Mouse (Mus musculus) skeletal muscle tissue, adult 2 months (tissue): ENCODE measurements at regions not wholly inside any gene's neighbourhood (a gene's known extent, or its start where the extent isn't known, plus 50 kb on each side); places are given as distances from the start of the nearest gene placed in this dataset.

Experiments used
- DNase-seq: peaks from one replicate; pipeline ENCODE4 v3.0.0-alpha.2; 2012; ENCODE audit warnings: low read depth, low spot score

DNA sequence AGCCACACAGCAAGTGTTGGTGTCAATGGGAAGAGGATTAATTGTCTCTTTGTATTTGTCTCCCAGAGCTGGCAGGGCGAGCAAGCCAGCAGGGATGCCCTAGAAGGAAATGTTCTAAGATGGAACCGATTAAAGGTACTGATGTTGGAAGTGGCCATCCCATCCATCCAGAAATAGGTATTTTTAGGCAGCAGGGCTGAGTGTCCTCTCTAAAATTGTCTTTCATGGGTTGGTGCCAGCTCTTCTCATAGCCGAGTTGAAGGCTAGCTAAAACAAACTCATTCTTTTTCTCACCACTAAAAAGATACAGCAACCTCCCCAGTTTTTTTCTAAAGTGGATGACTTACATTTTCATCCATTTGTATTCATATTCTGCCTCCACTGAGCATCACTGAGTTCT lies 120.2 kb upstream of the Xylt1 start:
- no peak for DNase-seq

DNA sequence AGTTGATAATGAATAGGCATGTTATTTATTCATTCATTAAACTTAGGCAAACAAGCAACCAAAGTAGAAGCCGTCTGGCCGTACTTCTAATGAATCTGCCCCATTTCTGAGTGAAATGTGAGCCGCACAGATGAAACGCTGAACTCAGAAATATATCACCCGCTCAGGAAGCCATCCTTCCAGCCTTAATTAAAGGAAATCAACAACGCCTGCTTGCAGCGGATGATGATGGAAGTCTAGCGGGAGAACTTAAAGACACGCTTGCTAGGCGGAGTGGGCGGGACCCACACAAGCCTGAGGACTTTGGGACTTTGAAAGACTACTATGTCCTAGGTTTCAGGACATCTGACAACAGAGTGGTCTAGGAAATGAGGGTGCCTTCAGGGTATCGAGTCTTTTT lies 117.7 kb upstream of the Xylt1 start:
- no peak for DNase-seq

DNA sequence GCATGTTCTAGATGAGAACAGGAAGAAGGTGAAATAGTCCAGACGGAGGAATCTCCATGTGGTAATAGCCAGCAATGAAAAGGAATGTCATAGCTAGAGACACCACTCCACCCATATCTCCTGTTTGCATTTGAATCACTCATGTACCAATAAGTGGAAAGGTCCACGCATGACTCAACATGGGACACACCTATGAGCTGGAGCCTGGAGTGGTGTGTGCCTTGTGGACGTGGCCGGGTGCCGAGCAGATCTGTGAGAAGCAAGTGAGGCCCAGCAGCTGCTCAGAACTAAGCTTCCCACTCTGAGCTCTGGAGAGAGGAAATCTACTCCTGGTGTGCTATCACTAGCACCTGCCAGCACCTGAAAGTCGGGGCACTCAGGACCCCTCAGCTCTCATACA lies 116.4 kb upstream of the Xylt1 start:
- DNase-seq: no peak

DNA sequence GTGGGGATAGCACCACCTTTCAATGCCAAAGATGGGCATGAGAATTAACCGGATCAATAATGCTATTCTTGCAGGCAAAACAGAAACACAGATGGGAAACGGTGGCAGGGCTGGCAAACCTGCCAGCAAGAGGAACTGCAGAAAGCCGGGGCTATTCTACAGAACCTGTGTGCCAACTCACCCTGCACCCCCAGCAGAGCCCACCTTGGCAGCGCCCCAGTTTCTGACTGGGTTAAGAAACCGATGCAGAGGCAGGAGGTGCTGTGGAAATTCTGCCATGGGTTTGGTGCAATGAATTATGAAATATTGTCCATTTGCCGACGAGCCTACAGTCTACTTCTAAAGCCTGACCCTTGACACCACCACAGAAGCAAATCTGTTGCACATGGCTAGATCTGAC lies 112.7 kb upstream of the Xylt1 start:
- DNase-seq: no peak

DNA sequence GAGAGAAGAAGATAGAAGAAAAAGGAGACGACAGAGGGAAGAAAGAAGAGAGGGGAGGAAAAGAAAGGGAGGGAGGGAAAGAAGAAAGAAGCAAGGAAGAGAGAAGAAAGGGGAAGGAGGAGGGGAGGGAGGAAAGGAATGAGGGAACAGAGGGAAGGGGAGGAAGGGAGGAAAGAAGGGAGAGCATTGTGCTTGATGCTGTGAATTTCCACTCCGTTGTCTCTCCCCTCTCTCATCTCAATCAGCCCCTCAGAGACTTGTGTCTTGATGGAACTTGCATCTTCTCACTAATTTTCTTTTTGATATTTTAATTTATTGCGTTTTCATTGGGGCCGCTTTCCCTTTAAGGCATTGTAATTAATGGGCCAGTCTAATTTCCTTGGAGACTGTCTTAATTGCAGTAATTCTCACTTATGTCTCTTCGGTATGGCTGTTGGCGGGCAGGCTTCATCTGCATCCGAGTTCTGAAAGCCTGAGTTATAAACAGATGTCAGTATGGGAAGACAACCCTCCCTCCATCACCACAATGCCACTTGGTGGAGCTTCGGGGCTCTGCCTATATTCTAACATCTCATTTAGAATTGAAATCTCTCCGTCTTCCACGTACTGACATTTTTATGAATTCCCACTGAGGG lies 111.4 kb upstream of the Xylt1 start:
- DNase-seq: no peak

GRCm38 (mm10) chr7:117278388-117278961 lies 102.3 kb upstream of the Xylt1 start:
- DNase-seq: no peak

DNA sequence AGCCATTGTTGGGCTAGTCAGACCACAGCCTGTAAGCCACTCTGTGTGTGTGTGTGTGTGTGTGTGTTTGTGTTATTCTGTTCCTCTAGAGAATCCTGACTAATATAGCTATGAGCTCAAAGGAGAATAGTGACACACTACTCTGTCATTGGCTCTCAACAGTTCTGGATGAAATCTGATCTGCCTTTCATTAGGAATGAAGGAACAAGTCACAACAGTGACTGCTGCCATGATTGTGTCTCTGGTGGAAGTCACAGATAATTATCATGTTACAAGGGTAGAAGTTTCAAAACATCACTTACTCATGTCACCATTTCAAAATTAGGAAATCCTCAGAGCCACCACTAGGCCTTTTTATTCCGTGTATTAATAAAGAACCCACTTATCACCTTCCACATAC lies 98.6 kb upstream of the Xylt1 start:
- DNase-seq: no peak

DNA sequence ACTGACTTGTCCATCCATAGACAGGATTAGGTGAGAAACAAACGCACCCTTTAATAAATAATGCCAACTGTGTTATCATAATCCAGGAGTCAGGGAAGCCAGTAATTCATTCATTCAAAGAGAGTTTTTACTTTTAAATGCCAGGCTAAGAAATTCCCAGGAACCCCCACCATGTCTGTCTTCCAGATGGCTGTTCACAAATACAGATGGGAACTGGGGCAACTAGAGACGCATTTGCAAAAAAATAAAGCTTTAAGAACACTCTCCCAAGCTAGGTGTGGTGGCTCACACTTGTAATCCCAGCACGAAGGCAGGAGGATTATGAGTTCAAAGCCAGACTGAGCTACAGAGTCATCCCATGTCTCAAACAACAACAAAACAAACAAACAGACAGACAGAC lies 95.6 kb upstream of the Xylt1 start:
- DNase-seq: no peak

GRCm38 (mm10) chr7:117285985-117286384 lies 94.8 kb upstream of the Xylt1 start:
- DNase-seq: no peak

GRCm38 (mm10) chr7:117303705-117304104 lies 77.1 kb upstream of the Xylt1 start:
- DNase-seq: peak; percentile 73

DNA sequence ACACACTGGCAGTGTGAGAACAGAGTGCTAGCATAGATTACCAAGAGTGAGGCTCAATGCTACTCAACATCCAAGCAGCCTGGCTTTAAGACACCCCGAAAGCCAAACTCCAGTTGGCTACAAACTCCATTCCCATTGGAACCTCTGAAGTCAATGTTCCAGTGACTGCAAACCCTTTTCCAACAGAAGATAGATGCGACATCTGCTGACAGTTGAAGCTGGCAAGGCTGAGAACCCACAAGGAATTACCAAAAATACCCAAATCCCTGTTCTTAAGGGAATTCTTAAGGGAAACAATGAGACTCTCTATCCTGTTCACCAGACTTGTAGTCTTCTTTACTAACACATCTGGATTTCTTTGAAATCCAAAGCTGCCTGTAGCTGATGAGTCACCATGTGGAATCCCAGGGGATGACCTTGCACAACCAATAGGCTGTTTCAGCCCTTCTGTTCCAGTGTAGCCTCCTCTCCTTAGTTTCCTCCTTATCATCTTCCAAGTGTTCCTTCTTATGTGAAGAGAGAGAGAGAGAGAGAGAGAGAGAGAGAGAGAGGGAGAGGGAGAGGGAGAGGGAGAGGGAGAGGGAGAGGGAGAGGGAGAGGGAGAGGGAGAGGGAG lies 70.1 kb upstream of the Xylt1 start:
- peak; percentile 82 for DNase-seq

DNA sequence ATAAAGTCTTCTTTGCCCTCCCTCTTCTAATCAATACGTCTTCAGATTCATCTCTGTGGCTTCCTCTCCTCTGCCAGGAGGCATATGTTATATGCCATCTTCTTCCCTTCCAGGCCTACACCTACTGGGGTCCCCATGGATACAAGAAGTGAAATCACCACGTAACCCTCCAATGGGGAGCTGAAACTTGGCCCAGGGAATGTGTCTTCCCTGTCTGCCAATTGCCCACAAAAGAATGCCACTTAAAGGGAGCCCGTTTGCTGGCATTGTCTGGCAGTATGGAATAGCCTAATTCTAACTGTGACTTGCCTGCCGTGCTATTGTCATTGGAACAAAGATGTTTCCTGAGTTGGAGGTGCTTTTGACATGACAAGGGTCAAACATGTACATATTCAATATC lies 69.5 kb upstream of the Xylt1 start:
- DNase-seq: no peak

- DNase-seq: no peak
Measured at GRCm38 (mm10) chr7:117316126-117316805, 64.5 kb upstream of the Xylt1 start.

DNA sequence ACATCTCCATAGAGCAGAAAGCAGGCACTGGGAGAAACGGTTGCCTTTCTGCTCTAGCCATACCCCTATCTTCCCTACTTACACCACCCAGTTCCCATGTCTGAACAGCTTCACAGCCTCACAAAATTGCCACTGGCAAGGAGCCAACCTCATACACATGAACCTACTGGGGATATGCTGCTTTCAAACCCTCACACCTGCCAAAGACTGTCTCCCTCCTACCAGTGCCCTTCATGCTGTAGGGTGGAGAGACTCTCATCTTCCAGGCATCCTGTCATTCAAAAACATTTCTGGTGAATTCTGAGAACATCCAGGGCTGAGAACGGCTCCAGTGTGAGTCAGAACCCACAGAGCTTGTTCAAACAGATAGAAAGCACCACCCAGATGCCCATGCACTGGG lies 63.4 kb upstream of the Xylt1 start:
- DNase-seq: no peak

GRCm38 (mm10) chr7:117320552-117320951 lies 60.2 kb upstream of the Xylt1 start:
- DNase-seq: no peak
